Mouse (Mus musculus): ENCODE measurements at regions not wholly inside any gene's neighbourhood (a gene's known extent, or its start where the extent isn't known, plus 50 kb on each side); places are given as distances from the start of the nearest gene placed in this dataset.

GRCm38 (mm10) chr13:44362293-44363005 is 366.8 kb upstream of the Jarid2 start:
- H3K9ac ChIP-seq: no peak overlapping the region
- H3K4me2 ChIP-seq: no peak overlapping the region
- WGBS: 23% methylated on average over 15 of the region's 15 CpGs
- no peaks in the 10 kb centered on the region for H3K36me3 ChIP-seq
- H3K9me3 ChIP-seq (replicated peaks): no peaks in the 10 kb centered on the region
- ATAC-seq (replicated peaks; ENCODE audit: low FRiP score): no peak
- H3K27me3 ChIP-seq: no peaks in the 10 kb centered on the region
- H3K4me3 ChIP-seq (replicated peaks): no peak overlapping the region
- peak overlapping the region; percentile 38; the same call in 1 of the 2 replicates for H3K27ac ChIP-seq
- H3K4me1 ChIP-seq: peaks cover 39% of the 10 kb centered on the region

GRCm38 (mm10) chr13:44363016-44363415 is 366.3 kb upstream of the Jarid2 start:
- no peaks in the 10 kb centered on the region for H3K36me3 ChIP-seq
- H3K9ac ChIP-seq: no peak overlapping the region
- 17% methylated on average over 2 of the region's 2 CpGs for WGBS
- no peak for ATAC-seq (replicated peaks; ENCODE audit: low FRiP score)
- H3K4me3 ChIP-seq (replicated peaks): no peak overlapping the region
- 0 out of 2 replicates have a peak overlapping the region, but pooled peaks have one; percentile 38 for H3K27ac ChIP-seq
- peaks cover 39% of the 10 kb centered on the region for H3K4me1 ChIP-seq
- H3K27me3 ChIP-seq: no peaks in the 10 kb centered on the region
- no peak overlapping the region for H3K4me2 ChIP-seq
- no peaks in the 10 kb centered on the region for H3K9me3 ChIP-seq (replicated peaks)

- no peak overlapping the region for H3K4me2 ChIP-seq
- H3K36me3 ChIP-seq: no peaks in the 10 kb centered on the region
- ATAC-seq (replicated peaks; ENCODE audit: low FRiP score): no peak
- H3K4me1 ChIP-seq: 0 out of 2 replicates have a peak, but pooled peaks cover 3% of the 10 kb centered on the region
- no peak overlapping the region for H3K27ac ChIP-seq
- H3K4me3 ChIP-seq (replicated peaks): no peak overlapping the region
- no peaks in the 10 kb centered on the region for H3K27me3 ChIP-seq
- H3K9ac ChIP-seq: no peak overlapping the region
- H3K9me3 ChIP-seq (replicated peaks): no peaks in the 10 kb centered on the region
- WGBS: 82% methylated on average over 7 of the region's 7 CpGs
Observed at GRCm38 (mm10) chr13:44369301-44369700, 360.0 kb upstream of the Jarid2 start.

GRCm38 (mm10) chr13:44372361-44372877 is 356.9 kb upstream of the Jarid2 start:
- Histone ChIP-seq H3K4me1 (0 out of 2 replicates have a peak, but pooled peaks cover 3% of the 10 kb centered on the region), H3K9ac (no peak overlapping the region), H3K27me3 (no peaks in the 10 kb centered on the region), H3K4me2 (no peak overlapping the region), H3K27ac (no peak overlapping the region), H3K4me3 (replicated peaks) (no peak overlapping the region), H3K9me3 (replicated peaks) (no peaks in the 10 kb centered on the region), H3K36me3 (no peaks in the 10 kb centered on the region)
- WGBS: 74% methylated on average over 6 of the region's 6 CpGs
- no peak for ATAC-seq (replicated peaks; ENCODE audit: low FRiP score)

GRCm38 (mm10) chr13:44375476-44376159 is 353.7 kb upstream of the Jarid2 start:
- H3K4me3 ChIP-seq (replicated peaks): no peak overlapping the region
- no peak overlapping the region for H3K9ac ChIP-seq
- no peaks in the 10 kb centered on the region for H3K36me3 ChIP-seq
- no peaks in the 10 kb centered on the region for H3K9me3 ChIP-seq (replicated peaks)
- no peak overlapping the region for H3K4me2 ChIP-seq
- no peaks in the 10 kb centered on the region for H3K27me3 ChIP-seq
- 68% methylated on average over 13 of the region's 13 CpGs for WGBS
- H3K4me1 ChIP-seq: no peaks in the 10 kb centered on the region
- ATAC-seq (replicated peaks; ENCODE audit: low FRiP score): no peak
- H3K27ac ChIP-seq: no peak overlapping the region

GRCm38 (mm10) chr13:44376160-44376488 is 353.1 kb upstream of the Jarid2 start:
- no peak overlapping the region for H3K4me3 ChIP-seq (replicated peaks)
- no peak for ATAC-seq (replicated peaks; ENCODE audit: low FRiP score)
- no peaks in the 10 kb centered on the region for H3K36me3 ChIP-seq
- H3K4me2 ChIP-seq: no peak overlapping the region
- H3K27me3 ChIP-seq: no peaks in the 10 kb centered on the region
- 53% methylated on average over 3 of the region's 3 CpGs for WGBS
- H3K9ac ChIP-seq: no peak overlapping the region
- no peaks in the 10 kb centered on the region for H3K4me1 ChIP-seq
- no peaks in the 10 kb centered on the region for H3K9me3 ChIP-seq (replicated peaks)
- no peak overlapping the region for H3K27ac ChIP-seq

- H3K4me3 ChIP-seq (replicated peaks): no peak overlapping the region
- H3K36me3 ChIP-seq: no peaks in the 10 kb centered on the region
- 77% methylated on average over 7 of the region's 7 CpGs for WGBS
- H3K27ac ChIP-seq: no peak overlapping the region
- no peak overlapping the region for H3K4me2 ChIP-seq
- no peak for ATAC-seq (replicated peaks; ENCODE audit: low FRiP score)
- no peaks in the 10 kb centered on the region for H3K27me3 ChIP-seq
- H3K9me3 ChIP-seq (replicated peaks): no peaks in the 10 kb centered on the region
- no peak overlapping the region for H3K9ac ChIP-seq
- 0 out of 2 replicates have a peak, but pooled peaks cover 3% of the 10 kb centered on the region for H3K4me1 ChIP-seq
Observed at GRCm38 (mm10) chr13:44381721-44382450, 347.4 kb upstream of the Jarid2 start.

GRCm38 (mm10) chr13:44383322-44383721 is 346.0 kb upstream of the Jarid2 start:
- Histone ChIP-seq H3K27me3 (no peaks in the 10 kb centered on the region), H3K27ac (no peak overlapping the region), H3K4me2 (no peak overlapping the region), H3K9ac (no peak overlapping the region), H3K9me3 (replicated peaks) (no peaks in the 10 kb centered on the region), H3K4me1 (0 out of 2 replicates have a peak, but pooled peaks cover 3% of the 10 kb centered on the region), H3K4me3 (replicated peaks) (no peak overlapping the region), H3K36me3 (no peaks in the 10 kb centered on the region)
- 62% methylated on average over 11 of the region's 11 CpGs for WGBS
- no peak for ATAC-seq (replicated peaks; ENCODE audit: low FRiP score)

GRCm38 (mm10) chr13:44386767-44387166 is 342.5 kb upstream of the Jarid2 start:
- Histone ChIP-seq H3K27ac (no peak overlapping the region), H3K36me3 (no peaks in the 10 kb centered on the region)
- 65% methylated on average over 8 of the region's 8 CpGs for WGBS

GRCm38 (mm10) chr13:44389696-44390095 is 339.6 kb upstream of the Jarid2 start:
- Histone ChIP-seq H3K27ac (no peak overlapping the region), H3K4me2 (no peak overlapping the region), H3K27me3 (no peaks in the 10 kb centered on the region), H3K4me1 (no peaks in the 10 kb centered on the region), H3K36me3 (no peaks in the 10 kb centered on the region), H3K4me3 (replicated peaks) (no peak overlapping the region), H3K9me3 (replicated peaks) (no peaks in the 10 kb centered on the region), H3K9ac (no peak overlapping the region)
- ATAC-seq (replicated peaks; ENCODE audit: low FRiP score): no peak
- WGBS: 87% methylated on average over 5 of the region's 5 CpGs

More at GRCm38 (mm10) chr13:44386767-44387166, 342.5 kb upstream of the Jarid2 start:
- no peaks in the 10 kb centered on the region for H3K9me3 ChIP-seq (replicated peaks)
- no peak overlapping the region for H3K4me2 ChIP-seq
- ATAC-seq (replicated peaks; ENCODE audit: low FRiP score): no peak
- H3K9ac ChIP-seq: no peak overlapping the region
- H3K4me3 ChIP-seq (replicated peaks): no peak overlapping the region
- H3K27me3 ChIP-seq: no peaks in the 10 kb centered on the region
- H3K4me1 ChIP-seq: 0 out of 2 replicates have a peak, but pooled peaks cover 3% of the 10 kb centered on the region

GRCm38 (mm10) chr13:44390666-44391390 is 338.4 kb upstream of the Jarid2 start:
- H3K36me3 ChIP-seq: no peaks in the 10 kb centered on the region
- no peak overlapping the region for H3K9ac ChIP-seq
- 91% methylated on average over 9 of the region's 9 CpGs for WGBS
- H3K4me3 ChIP-seq (replicated peaks): no peak overlapping the region
- H3K4me1 ChIP-seq: no peaks in the 10 kb centered on the region
- no peak overlapping the region for H3K27ac ChIP-seq
- ATAC-seq (replicated peaks; ENCODE audit: low FRiP score): no peak
- no peaks in the 10 kb centered on the region for H3K9me3 ChIP-seq (replicated peaks)
- no peak overlapping the region for H3K4me2 ChIP-seq
- H3K27me3 ChIP-seq: no peaks in the 10 kb centered on the region
